Mouse (Mus musculus): Measurements from ENCODE around the gene Tas1r2. TPM values are rescaled to one million over a fixed set of nuclear protein-coding genes. Genes with fewer than 3 reads are reported as not detected.
A peak's percentile ranks its signal among the peaks of the same experiment; 100 is the strongest.

Gene Tas1r2
- not detected in 2 replicates for polyA plus RNA-seq (2011; ENCODE audit: insufficient read depth, insufficient read length, low replicate concordance, missing spikeins)

- TF ChIP-seq POLR2A (IDR thresholded peaks at IDR 0.05; ENCODE audit: borderline replicate concordance, control insufficient read depth, low read depth, low read length) (no peak), CTCF (IDR thresholded peaks at IDR 0.05; ENCODE audit: control insufficient read depth, insufficient read depth, low read length) (no peak)
- 83% methylated on average over 8 of the region's 8 CpGs for WGBS
- Histone ChIP-seq H3K27ac (ENCODE audit: control insufficient read depth, insufficient read depth, low read depth, low read length, poor library complexity) (no peak within 1 kb of the TSS), H3K4me1 (ENCODE audit: control insufficient read depth, insufficient read depth, low read length) (no peaks in the 10 kb centered on the region), H3K4me3 (replicated peaks; ENCODE audit: control insufficient read depth, low read depth, low read length) (no peak within 1 kb of the TSS)
These were observed at the start of gene Tas1r2 for GRCm38 (mm10) chr4:139653238-139653637. Gene Tas1r2 (plus strand): TSS chr4:139653538.

- WGBS: 86% methylated on average over 11 of the region's 11 CpGs
- no peak overlapping the region for H3K27ac ChIP-seq (ENCODE audit: control insufficient read depth, insufficient read depth, low read depth, low read length, poor library complexity)
- TF ChIP-seq POLR2A (IDR thresholded peaks at IDR 0.05; ENCODE audit: borderline replicate concordance, control insufficient read depth, low read depth, low read length): no peak
- TF ChIP-seq CTCF (IDR thresholded peaks at IDR 0.05; ENCODE audit: control insufficient read depth, insufficient read depth, low read length): no peak
- peaks cover 4% of the 10 kb centered on the region for H3K4me1 ChIP-seq (ENCODE audit: control insufficient read depth, insufficient read depth, low read length)
- no peak overlapping the region for H3K4me3 ChIP-seq (replicated peaks; ENCODE audit: control insufficient read depth, low read depth, low read length)
These were observed 48.1 kb upstream of the Tas1r2 start for GRCm38 (mm10) chr4:139605216-139605615.

GRCm38 (mm10) chr4:139606732-139607131, 46.6 kb upstream of the Tas1r2 start:
- Histone ChIP-seq H3K27ac (ENCODE audit: control insufficient read depth, insufficient read depth, low read depth, low read length, poor library complexity) (no peak overlapping the region), H3K4me1 (ENCODE audit: control insufficient read depth, insufficient read depth, low read length) (peaks cover 3% of the 10 kb centered on the region; the same call in 1 of the 2 replicates), H3K4me3 (replicated peaks; ENCODE audit: control insufficient read depth, low read depth, low read length) (no peak overlapping the region)
- no peak for TF ChIP-seq POLR2A (IDR thresholded peaks at IDR 0.05; ENCODE audit: borderline replicate concordance, control insufficient read depth, low read depth, low read length)
- no peak for TF ChIP-seq CTCF (IDR thresholded peaks at IDR 0.05; ENCODE audit: control insufficient read depth, insufficient read depth, low read length)
- 85% methylated on average over 5 of the region's 5 CpGs for WGBS

- no peak overlapping the region for H3K27ac ChIP-seq (ENCODE audit: control insufficient read depth, insufficient read depth, low read depth, low read length, poor library complexity)
- TF ChIP-seq POLR2A (IDR thresholded peaks at IDR 0.05; ENCODE audit: borderline replicate concordance, control insufficient read depth, low read depth, low read length): no peak
- no peak for TF ChIP-seq CTCF (IDR thresholded peaks at IDR 0.05; ENCODE audit: control insufficient read depth, insufficient read depth, low read length)
- peaks cover 3% of the 10 kb centered on the region; the same call in 1 of the 2 replicates for H3K4me1 ChIP-seq (ENCODE audit: control insufficient read depth, insufficient read depth, low read length)
- no peak overlapping the region for H3K4me3 ChIP-seq (replicated peaks; ENCODE audit: control insufficient read depth, low read depth, low read length)
- WGBS: 19% methylated on average over 4 of the region's 4 CpGs
These were observed 44.4 kb upstream of the Tas1r2 start for GRCm38 (mm10) chr4:139608975-139609374.

GRCm38 (mm10) chr4:139610954-139611353, 42.4 kb upstream of the Tas1r2 start:
- TF ChIP-seq POLR2A (IDR thresholded peaks at IDR 0.05; ENCODE audit: borderline replicate concordance, control insufficient read depth, low read depth, low read length) (no peak), CTCF (IDR thresholded peaks at IDR 0.05; ENCODE audit: control insufficient read depth, insufficient read depth, low read length) (no peak)
- H3K4me3 ChIP-seq (replicated peaks; ENCODE audit: control insufficient read depth, low read depth, low read length): no peak overlapping the region
- no peak overlapping the region for H3K27ac ChIP-seq (ENCODE audit: control insufficient read depth, insufficient read depth, low read depth, low read length, poor library complexity)
- peaks cover 5% of the 10 kb centered on the region; the same call in 1 of the 2 replicates for H3K4me1 ChIP-seq (ENCODE audit: control insufficient read depth, insufficient read depth, low read length)
- 71% methylated on average over 6 of the region's 6 CpGs for WGBS

GRCm38 (mm10) chr4:139611542-139611953, 41.8 kb upstream of the Tas1r2 start:
- WGBS: 3% methylated on average over 10 of the region's 10 CpGs
- Histone ChIP-seq H3K4me3 (replicated peaks; ENCODE audit: control insufficient read depth, low read depth, low read length) (no peak overlapping the region), H3K4me1 (ENCODE audit: control insufficient read depth, insufficient read depth, low read length) (peaks cover 5% of the 10 kb centered on the region; the same call in 1 of the 2 replicates), H3K27ac (ENCODE audit: control insufficient read depth, insufficient read depth, low read depth, low read length, poor library complexity) (no peak overlapping the region)
- TF ChIP-seq CTCF (IDR thresholded peaks at IDR 0.05; ENCODE audit: control insufficient read depth, insufficient read depth, low read length) (peak; percentile 87), POLR2A (IDR thresholded peaks at IDR 0.05; ENCODE audit: borderline replicate concordance, control insufficient read depth, low read depth, low read length) (no peak)

GRCm38 (mm10) chr4:139614524-139615260, 38.6 kb upstream of the Tas1r2 start:
- Histone ChIP-seq H3K27ac (ENCODE audit: control insufficient read depth, insufficient read depth, low read depth, low read length, poor library complexity) (no peak overlapping the region), H3K4me3 (replicated peaks; ENCODE audit: control insufficient read depth, low read depth, low read length) (no peak overlapping the region), H3K4me1 (ENCODE audit: control insufficient read depth, insufficient read depth, low read length) (peaks cover 2% of the 10 kb centered on the region; the same call in 1 of the 2 replicates)
- WGBS: 89% methylated on average over 21 of the region's 21 CpGs
- TF ChIP-seq CTCF (IDR thresholded peaks at IDR 0.05; ENCODE audit: control insufficient read depth, insufficient read depth, low read length) (peak; percentile 28; the same call in 1 of the 2 replicates), POLR2A (IDR thresholded peaks at IDR 0.05; ENCODE audit: borderline replicate concordance, control insufficient read depth, low read depth, low read length) (no peak)

GRCm38 (mm10) chr4:139616276-139617000, 36.9 kb upstream of the Tas1r2 start:
- Histone ChIP-seq H3K4me3 (replicated peaks; ENCODE audit: control insufficient read depth, low read depth, low read length) (peak overlapping the region; percentile 96), H3K4me1 (ENCODE audit: control insufficient read depth, insufficient read depth, low read length) (peaks cover 2% of the 10 kb centered on the region; the same call in 1 of the 2 replicates), H3K27ac (ENCODE audit: control insufficient read depth, insufficient read depth, low read depth, low read length, poor library complexity) (peak overlapping the region; percentile 7)
- TF ChIP-seq CTCF (IDR thresholded peaks at IDR 0.05; ENCODE audit: control insufficient read depth, insufficient read depth, low read length) (no peak), POLR2A (IDR thresholded peaks at IDR 0.05; ENCODE audit: borderline replicate concordance, control insufficient read depth, low read depth, low read length) (peak; percentile 36; the same call in 1 of the 2 replicates)
- 1% methylated on average over 24 of the region's 24 CpGs for WGBS
